Mouse (Mus musculus) stomach, embryonic 16.5 days (tissue): ENCODE results near the gene Tmem221. TPM values are rescaled to one million over a fixed set of nuclear protein-coding genes. Genes with fewer than 3 reads are reported as not detected.

Source experiments
- ATAC-seq: fragments of 200-750 bp; cut with Nextera tagmentation; 2 replicates; pipeline ENCODE4 v1.8.0; 2017; ENCODE audit warnings: moderate number of reproducible peaks, moderate TSS enrichment; ENCODE audit not compliant: insufficient read depth, low FRiP score
- H3K27ac ChIP-seq: fragments of 300-500 bp; sonication (generic); 2 replicates; pipeline ENCODE4 v1.5.1; 2014; ENCODE audit warnings: low read length
- H3K27me3 ChIP-seq: fragments of 300-500 bp; sonication (generic); 2 replicates; pipeline ENCODE4 v1.6.1; 2014; ENCODE audit warnings: low read length, control low read depth, mixed read lengths; ENCODE audit not compliant: control insufficient read depth, insufficient read depth
- H3K36me3 ChIP-seq: fragments of 300-500 bp; sonication (generic); 2 replicates; pipeline ENCODE4 v1.6.1; 2014; ENCODE audit warnings: low read length; ENCODE audit not compliant: control insufficient read depth, insufficient read depth
- H3K4me1 ChIP-seq: fragments of 300-500 bp; sonication (generic); 2 replicates; pipeline ENCODE4 v1.6.1; 2014; ENCODE audit warnings: low read length, control low read depth, mixed read lengths; ENCODE audit not compliant: control insufficient read depth, insufficient read depth
- H3K4me2 ChIP-seq: fragments of 300-500 bp; sonication (generic); 2 replicates; pipeline ENCODE4 v1.6.1; 2014; ENCODE audit warnings: low read depth, low read length, mixed read lengths
- H3K4me3 ChIP-seq: fragments of 300-500 bp; sonication (generic); replicated peaks from 2 replicates; pipeline ENCODE4 v1.5.1; 2014; ENCODE audit warnings: mild to moderate bottlenecking, low read length
- H3K9ac ChIP-seq: fragments of 300-500 bp; sonication (generic); 2 replicates; pipeline ENCODE4 v1.6.1; 2014; ENCODE audit warnings: low read length
- H3K9me3 ChIP-seq: fragments of 300-500 bp; sonication (generic); replicated peaks from 2 replicates; pipeline ENCODE4 v1.6.1; 2016; ENCODE audit warnings: low read length, control low read depth; ENCODE audit not compliant: control insufficient read depth
- WGBS: fragments of 180-500 bp; shearing (Covaris S2); extraction: QIAGEN DNeasy Blood & Tissue Kit; methylation state at CpG from one replicate; pipeline ENCODE4 v1.1.7; 2014; 5-methylcytosine and 5-hydroxymethylcytosine counted together
- polyA plus RNA-seq: library from polyadenylated mRNA; unstranded; fragments of >200 nt; fragmentation: Nextera tagmentation; extraction: Ambion mirVana; gene quantifications from 2 replicates; pipeline ENCODE4 v1.2.1, GENCODE M21; 2015

The Tmem221 gene
- polyA plus RNA-seq: 2.9 and 3.2 TPM in 2 replicates

GRCm38 (mm10) chr8:71558071-71558957 lies at the start of gene Tmem221:
Gene Tmem221, minus strand, starts transcription at chr8:71558871.
- Histone ChIP-seq H3K27me3 (peaks cover 36% of the 10 kb centered on the region), H3K4me1 (peaks cover 20% of the 10 kb centered on the region), H3K4me2 (peak within 1 kb of the TSS; percentile 90), H3K9ac (peak within 1 kb of the TSS; percentile 73), H3K9me3 (no peaks in the 10 kb centered on the region), H3K27ac (no peak within 1 kb of the TSS), H3K4me3 (peak within 1 kb of the TSS; percentile 54), H3K36me3 (no peaks in the 10 kb centered on the region)
- peak; percentile 4; the same call in 1 of the 2 replicates for ATAC-seq
- 3% methylated on average over 70 of the region's 70 CpGs for WGBS

GRCm38 (mm10) chr8:71604021-71604420 lies 45.4 kb upstream of the Tmem221 start:
- Histone ChIP-seq H3K27ac (no peak overlapping the region), H3K36me3 (no peaks in the 10 kb centered on the region), H3K4me3 (no peak overlapping the region), H3K4me1 (peaks cover 12% of the 10 kb centered on the region), H3K4me2 (no peak overlapping the region), H3K27me3 (peaks cover 10% of the 10 kb centered on the region), H3K9ac (0 out of 2 replicates have a peak overlapping the region, but pooled peaks have one; percentile 44), H3K9me3 (no peaks in the 10 kb centered on the region)
- ATAC-seq: no peak
- WGBS: 53% methylated on average over 7 of the region's 7 CpGs

GRCm38 (mm10) chr8:71602666-71603334 lies 44.1 kb upstream of the Tmem221 start:
- H3K27ac ChIP-seq: peak overlapping the region; percentile 36; the same call in 1 of the 2 replicates
- no peaks in the 10 kb centered on the region for H3K9me3 ChIP-seq
- peaks cover 12% of the 10 kb centered on the region for H3K4me1 ChIP-seq
- ATAC-seq: peak; percentile 93
- H3K27me3 ChIP-seq: peaks cover 10% of the 10 kb centered on the region
- H3K9ac ChIP-seq: peak overlapping the region; percentile 59
- H3K36me3 ChIP-seq: no peaks in the 10 kb centered on the region
- WGBS: under 1% methylated on average over 32 of the region's 32 CpGs
- peak overlapping the region; percentile 70 for H3K4me2 ChIP-seq
- H3K4me3 ChIP-seq: peak overlapping the region; percentile 43

- Histone ChIP-seq H3K4me1 (peaks cover 12% of the 10 kb centered on the region), H3K27me3 (peaks cover 10% of the 10 kb centered on the region), H3K9me3 (no peaks in the 10 kb centered on the region), H3K36me3 (no peaks in the 10 kb centered on the region), H3K9ac (peak overlapping the region; percentile 59), H3K4me3 (peak overlapping the region; percentile 43), H3K27ac (peak overlapping the region; percentile 36; the same call in 1 of the 2 replicates), H3K4me2 (peak overlapping the region; percentile 70)
- 4% methylated on average over 65 of the region's 65 CpGs for WGBS
- 0 out of 2 replicates have a peak, but pooled peaks have one; percentile 5 for ATAC-seq
Observed at GRCm38 (mm10) chr8:71601939-71602665, 43.4 kb upstream of the Tmem221 start.

- Histone ChIP-seq H3K9me3 (no peaks in the 10 kb centered on the region), H3K36me3 (no peaks in the 10 kb centered on the region; the same call in 1 of the 2 replicates), H3K4me3 (no peak overlapping the region), H3K4me2 (no peak overlapping the region), H3K27me3 (peaks cover 10% of the 10 kb centered on the region), H3K27ac (no peak overlapping the region), H3K4me1 (peaks cover 16% of the 10 kb centered on the region), H3K9ac (no peak overlapping the region)
- no peak for ATAC-seq
- WGBS: 92% methylated on average over 5 of the region's 5 CpGs
Observed at GRCm38 (mm10) chr8:71598841-71599240, 40.2 kb upstream of the Tmem221 start.

GRCm38 (mm10) chr8:71598375-71598774 lies 39.7 kb upstream of the Tmem221 start:
- Histone ChIP-seq H3K27me3 (peaks cover 10% of the 10 kb centered on the region), H3K4me2 (no peak overlapping the region)
- ATAC-seq: no peak

GRCm38 (mm10) chr8:71597451-71597850 lies 38.8 kb upstream of the Tmem221 start, which contains the start of gene Fam129c:
Gene Fam129c, plus strand, starts transcription at chr8:71597648.
- no peak for ATAC-seq
- H3K9me3 ChIP-seq: no peaks in the 10 kb centered on the region
- H3K4me1 ChIP-seq: peaks cover 18% of the 10 kb centered on the region
- H3K27ac ChIP-seq: no peak within 1 kb of the TSS
- H3K4me2 ChIP-seq: no peak within 1 kb of the TSS
- H3K36me3 ChIP-seq: no peaks in the 10 kb centered on the region; the same call in 1 of the 2 replicates
- no peak within 1 kb of the TSS for H3K4me3 ChIP-seq
- no peak within 1 kb of the TSS for H3K9ac ChIP-seq
- H3K27me3 ChIP-seq: peaks cover 7% of the 10 kb centered on the region
- 82% methylated on average over 3 of the region's 3 CpGs for WGBS

More at GRCm38 (mm10) chr8:71598375-71598774, 39.7 kb upstream of the Tmem221 start:
- Histone ChIP-seq H3K4me1 (peaks cover 17% of the 10 kb centered on the region), H3K4me3 (no peak overlapping the region), H3K27ac (no peak overlapping the region), H3K9ac (no peak overlapping the region), H3K9me3 (no peaks in the 10 kb centered on the region), H3K36me3 (no peaks in the 10 kb centered on the region; the same call in 1 of the 2 replicates)

GRCm38 (mm10) chr8:71596798-71597197 lies 38.1 kb upstream of the Tmem221 start:
- Histone ChIP-seq H3K4me1 (peaks cover 15% of the 10 kb centered on the region), H3K4me3 (no peak overlapping the region), H3K4me2 (no peak overlapping the region), H3K27me3 (peaks cover 6% of the 10 kb centered on the region; the same call in 1 of the 2 replicates), H3K9me3 (no peaks in the 10 kb centered on the region), H3K9ac (no peak overlapping the region), H3K27ac (no peak overlapping the region), H3K36me3 (no peaks in the 10 kb centered on the region; the same call in 1 of the 2 replicates)
- WGBS: 75% methylated on average over 4 of the region's 4 CpGs
- ATAC-seq: no peak
